Mouse (Mus musculus) brain, embryonic 18.5 days (tissue): ENCODE data around the gene Slc37a3.

ENCODE experiments used
- DNase-seq: peaks from one replicate; pipeline ENCODE4 v3.0.0-alpha.2; 2012; ENCODE audit warnings: low read depth, low spot score

The Slc37a3 gene

DNA sequence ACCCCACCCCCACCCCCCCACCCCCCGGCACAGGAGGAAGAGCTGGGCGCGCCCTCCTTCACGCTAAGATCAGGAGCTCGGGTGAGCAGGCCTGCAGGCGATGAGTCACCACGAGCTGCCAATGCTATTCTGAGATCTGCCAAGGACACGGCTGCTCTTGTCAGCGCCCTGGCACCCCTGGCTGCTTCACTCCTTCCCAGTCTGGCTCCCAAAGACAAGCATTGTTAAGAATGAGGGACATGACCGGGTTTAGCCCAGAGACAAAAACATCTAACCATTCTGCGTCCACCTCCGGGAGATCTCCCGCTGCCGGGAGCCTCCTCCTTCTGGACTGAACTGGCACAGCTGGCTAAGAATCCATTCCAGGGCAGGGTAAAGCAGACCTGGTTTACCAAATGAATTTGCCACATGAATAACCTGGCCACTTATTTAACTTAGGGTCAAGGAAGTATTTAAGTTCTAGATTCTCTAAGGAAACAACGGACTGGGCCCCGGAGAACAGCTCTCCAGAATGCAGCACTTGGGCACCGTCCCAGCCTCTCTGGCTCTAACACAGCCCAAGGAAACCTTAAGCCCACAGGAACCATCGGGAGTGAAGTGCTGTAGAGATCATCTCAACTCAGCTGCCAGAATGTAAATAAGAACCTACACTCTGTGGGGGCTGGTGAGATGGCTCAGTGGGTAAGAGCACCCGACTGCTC, 58.3 kb downstream of the Slc37a3 start:
- no peak for DNase-seq

DNA sequence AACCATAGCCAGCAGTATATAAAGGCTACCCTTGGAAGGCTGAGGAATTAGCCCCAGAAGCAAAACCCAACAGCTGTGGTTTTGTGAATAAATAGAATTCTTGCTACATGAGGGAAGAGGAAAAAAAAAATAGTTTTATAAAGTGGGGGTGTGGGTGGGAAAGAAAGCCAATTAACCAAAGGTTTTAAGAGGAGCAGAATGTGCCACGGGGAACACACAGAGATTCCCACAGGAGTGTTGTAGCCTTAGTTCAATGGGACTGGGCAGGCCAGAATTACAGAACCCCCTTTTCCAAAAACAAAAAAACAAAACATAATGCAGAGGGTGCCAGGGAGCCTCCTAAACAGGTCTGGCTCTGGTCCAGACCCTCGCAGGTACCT, 58.9 kb downstream of the Slc37a3 start:
- DNase-seq: no peak

DNA sequence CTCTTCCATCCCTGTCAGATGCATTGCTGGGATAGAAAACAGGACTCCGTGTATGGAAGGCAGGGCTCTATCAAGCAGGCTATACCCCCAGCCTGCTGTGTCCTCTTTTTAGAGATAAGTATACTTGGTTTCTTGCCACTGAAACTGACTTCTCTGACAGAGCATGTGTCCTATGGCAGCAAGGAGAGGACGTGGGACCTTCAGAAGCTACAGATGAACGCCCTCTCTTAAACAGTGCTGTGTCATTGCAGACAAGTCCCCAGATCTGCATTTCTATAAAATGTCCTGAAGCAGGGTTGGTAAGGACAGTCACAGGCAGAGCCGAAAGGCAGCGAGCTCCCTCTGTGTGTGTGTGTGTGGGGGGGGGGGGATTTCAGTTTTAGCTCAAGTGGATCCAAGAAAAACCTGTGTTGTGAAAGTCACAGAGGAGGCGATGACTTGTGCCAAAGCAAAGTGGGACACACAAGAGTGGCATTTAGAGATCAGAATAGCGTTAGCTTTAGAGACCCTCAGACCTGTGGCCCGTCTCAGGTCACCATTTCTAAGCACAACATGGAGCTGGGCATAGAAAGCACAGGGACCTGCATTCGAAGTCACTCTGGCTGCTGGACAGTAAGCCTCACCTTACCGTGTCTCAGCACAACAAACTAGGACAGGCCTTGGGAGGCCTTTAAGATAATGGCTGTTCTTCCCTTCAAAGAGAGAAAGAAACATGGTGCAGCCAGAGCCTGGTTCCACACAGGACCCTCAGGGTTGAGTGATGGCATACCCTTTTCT, 59.4 kb downstream of the Slc37a3 start:
- no peak for DNase-seq

DNA sequence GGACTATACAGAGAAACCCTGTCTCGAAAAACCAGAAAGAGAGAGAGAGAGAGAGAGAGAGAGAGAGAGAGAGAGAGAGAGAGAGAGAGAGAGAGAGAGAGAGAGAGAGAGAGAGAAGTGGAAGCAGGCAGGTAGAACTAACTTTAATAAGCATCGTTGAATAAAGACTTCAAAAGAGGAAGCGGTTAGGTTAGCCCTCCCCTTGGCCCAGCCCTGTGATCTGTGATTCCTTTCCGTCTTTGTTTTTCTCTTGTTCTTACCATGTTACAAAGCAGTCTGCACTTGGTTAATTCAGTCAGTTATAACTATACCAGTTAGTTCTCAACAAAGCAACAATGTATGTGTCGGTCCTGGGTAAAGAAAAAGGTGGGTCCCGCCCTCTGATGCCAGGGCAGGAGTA, 61.4 kb downstream of the Slc37a3 start:
- no peak for DNase-seq

DNA sequence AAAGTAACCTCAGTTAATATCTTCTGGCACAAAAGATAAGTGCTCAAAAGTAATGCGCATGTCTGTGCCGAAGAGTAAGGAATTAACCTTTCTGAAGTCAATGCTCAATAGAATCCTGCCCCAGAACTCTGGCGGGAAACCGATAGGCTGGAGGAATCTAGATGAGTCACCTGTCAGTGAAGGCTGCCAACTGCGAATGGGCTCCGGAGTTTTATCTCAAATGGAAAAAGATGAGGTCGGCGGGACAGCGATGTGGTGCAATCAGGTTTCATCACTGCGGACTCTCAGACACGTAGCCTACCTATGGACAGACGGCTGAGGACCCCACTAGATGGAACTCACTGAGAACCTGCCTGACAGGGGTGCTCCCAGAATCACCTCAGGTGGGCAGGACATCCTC, 63.0 kb downstream of the Slc37a3 start:
- no peak for DNase-seq

DNA sequence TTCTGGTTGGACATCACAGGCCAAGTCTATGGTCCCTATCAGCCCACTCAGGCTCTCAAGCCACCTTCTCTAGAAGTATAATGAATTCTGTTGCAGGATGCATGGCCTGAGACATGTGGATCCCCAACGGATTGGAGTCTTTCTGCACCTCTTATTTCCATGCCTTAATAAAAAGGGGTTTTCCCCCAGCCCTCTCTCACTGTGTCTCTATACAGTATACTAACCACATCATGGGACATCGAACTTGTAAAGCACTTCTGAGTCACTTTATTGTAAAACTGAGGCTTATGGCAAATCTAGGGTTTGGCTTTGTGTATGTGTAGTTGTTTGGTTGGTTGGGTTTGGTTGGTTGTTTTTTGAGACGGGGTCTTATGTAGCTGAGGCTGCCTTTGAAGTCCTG, 65.7 kb downstream of the Slc37a3 start:
- no peak for DNase-seq

DNA sequence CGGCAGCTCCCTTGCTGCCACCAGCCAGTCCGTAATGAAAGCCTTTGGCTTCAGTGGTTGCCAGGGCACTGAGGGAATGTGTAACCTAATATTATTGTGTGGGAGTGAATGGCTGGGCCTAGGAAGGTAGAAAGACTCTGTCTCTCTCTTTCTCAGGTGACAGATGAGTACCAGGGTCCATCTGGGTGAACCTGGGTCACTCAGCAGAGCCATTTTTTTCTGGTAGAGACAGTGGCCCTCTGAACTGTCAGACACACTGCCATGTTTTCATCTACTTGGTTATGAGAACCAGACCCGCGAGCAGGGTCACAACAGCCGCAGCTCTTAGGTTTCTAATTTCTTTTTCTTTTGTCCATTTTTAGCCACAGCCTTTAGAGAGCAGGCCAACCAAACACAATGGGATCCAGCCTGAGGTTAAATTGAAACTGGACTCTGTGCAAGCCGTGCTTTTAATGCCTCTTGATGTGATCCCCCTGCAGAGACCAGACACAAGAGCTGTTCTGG, 73.1 kb downstream of the Slc37a3 start:
- no peak for DNase-seq

DNA sequence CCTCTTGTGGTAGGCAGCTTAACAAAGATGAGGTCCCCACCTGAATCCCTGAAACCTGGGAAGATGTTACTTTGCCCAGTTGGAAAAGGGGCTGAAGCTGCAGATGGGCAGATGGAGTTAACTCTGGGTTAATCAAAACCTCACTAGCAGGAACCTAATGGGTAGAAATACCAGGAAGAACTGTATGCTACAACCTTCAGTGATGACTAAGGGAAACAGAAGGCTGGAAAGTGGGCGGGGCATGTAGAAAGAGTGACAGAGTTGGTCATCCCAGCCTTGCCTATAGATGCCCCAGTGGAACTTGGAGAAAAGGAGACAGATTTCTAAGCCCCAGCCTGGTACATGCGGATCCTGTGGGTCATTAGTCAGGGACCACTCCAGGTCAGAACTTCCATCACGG, 76.0 kb downstream of the Slc37a3 start:
- DNase-seq: no peak

DNA sequence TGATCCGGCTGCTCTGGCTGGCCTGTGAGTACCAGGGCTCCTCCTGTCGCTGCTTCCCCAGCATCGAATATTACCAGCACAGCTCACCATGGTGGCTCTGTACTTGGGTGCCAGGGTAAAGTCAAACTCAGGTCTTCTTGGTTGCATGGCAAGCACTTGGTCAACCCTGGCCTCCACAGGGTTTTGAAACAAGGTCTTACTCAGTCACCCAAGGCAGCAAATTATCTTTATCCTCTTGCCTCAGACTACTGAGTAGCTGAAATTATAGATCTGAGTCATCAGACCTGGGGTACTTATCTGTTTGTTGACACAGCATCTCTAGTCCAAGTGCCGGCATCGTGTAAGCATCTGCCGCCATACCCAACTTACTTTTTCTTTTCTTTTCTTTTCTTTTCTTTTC, 80.4 kb downstream of the Slc37a3 start:
- no peak for DNase-seq

DNA sequence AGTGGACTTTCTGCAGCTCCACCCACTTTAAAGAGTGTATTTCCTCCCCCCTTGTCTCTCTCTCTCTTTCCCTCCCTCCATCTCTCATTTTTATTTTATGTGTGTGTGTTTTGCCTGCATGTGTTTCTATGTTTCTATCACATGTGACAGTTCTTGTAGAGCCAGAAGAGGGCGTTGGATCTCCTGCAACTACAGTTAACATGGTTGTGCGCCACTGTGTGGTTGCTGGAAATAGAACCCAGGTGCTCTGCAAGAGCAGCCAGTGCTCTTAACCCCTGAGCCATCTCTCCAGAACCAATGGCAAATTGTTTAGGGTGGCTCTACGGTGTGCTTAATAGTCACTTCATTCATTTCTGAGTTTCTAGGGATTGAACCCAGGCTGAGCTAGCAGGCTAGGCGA, 81.0 kb downstream of the Slc37a3 start:
- no peak for DNase-seq

DNA sequence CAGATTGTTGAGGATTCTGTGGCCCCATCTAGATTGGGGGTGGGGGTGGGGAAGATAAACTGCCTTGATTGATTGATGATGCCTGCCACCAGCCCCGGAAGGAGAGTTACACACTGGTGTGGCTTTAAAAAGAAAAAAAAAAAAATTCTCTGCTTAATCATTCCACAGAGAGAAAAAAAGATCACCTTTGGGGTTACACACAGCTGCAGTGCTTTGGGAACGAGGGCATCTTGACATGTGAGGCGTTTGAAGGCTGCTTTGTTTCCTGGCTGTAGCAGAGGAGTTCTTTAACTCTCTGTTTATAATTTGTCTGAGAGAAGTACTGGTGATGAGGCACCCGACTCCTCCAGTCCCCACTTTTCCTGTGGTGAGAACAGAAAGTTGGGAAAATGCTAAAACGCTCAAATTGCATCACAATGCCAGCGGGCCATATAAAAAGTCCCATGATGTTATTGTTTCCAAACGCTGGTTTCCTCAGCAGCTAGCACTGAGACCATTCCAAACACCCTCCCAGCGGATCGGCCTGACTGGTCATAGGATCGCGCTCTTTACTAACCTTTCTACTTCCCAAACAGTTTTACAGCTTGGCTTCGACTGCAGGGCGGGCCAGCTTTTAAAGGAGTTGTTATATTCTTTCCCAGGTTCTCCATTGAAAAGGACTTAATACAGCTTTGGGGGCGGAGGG, 81.6 kb downstream of the Slc37a3 start:
- no peak for DNase-seq

DNA sequence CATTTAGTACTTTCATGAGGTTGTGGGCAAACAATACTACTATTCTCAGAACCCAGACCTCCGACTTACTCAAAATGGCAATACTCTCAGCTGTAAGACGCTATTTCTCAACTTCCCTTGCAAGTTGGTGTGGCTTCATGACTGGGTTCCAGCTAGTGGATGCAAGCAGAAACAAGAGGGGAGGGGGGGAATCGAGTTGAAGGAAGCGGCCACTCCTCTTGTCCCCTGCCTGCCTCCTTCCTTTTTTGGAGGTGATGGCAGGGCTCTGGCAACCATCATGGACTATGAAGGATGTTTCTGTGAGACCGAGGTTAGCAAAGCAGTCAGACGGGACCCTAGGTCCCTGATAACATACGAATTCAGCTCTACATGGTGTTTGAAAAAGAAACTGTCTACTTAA, 87.8 kb downstream of the Slc37a3 start:
- no peak for DNase-seq

DNA sequence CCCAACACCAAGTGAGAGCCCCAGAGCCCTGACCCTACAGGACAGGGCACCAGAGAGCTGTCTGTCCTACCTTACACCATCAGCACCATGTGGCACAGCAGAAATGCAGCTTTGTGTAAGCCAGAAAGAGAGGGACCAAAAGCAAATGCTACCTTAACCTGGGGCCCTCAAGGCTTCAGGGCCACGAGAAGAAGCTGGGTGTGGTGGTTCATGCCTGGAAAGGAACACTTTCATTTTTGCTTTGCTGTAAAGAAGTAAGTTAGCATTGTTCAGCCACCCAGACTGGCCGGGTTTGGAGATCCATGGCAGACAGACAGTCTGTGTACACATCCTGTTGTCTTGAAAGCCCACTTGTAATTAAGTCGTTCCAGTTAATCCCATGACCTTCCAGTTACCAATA, 89.7 kb downstream of the Slc37a3 start:
- no peak for DNase-seq

DNA sequence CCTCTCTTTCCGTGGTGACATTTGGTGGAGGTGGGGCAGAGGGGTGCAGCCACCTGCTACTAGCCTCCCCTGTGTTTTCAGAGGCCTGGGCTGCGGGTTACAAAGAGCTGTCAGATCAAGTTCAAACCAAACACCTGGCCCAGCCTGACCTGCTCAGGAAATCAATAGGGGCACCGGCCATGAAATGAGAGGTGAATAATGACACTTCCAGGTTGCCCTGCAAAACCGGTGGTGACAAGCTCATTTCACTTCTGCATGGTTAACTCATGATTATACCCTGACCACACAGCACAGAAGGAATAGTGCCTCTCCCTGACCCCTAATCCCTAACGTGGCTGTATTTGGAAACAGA, 90.8 kb downstream of the Slc37a3 start:
- no peak for DNase-seq

DNA sequence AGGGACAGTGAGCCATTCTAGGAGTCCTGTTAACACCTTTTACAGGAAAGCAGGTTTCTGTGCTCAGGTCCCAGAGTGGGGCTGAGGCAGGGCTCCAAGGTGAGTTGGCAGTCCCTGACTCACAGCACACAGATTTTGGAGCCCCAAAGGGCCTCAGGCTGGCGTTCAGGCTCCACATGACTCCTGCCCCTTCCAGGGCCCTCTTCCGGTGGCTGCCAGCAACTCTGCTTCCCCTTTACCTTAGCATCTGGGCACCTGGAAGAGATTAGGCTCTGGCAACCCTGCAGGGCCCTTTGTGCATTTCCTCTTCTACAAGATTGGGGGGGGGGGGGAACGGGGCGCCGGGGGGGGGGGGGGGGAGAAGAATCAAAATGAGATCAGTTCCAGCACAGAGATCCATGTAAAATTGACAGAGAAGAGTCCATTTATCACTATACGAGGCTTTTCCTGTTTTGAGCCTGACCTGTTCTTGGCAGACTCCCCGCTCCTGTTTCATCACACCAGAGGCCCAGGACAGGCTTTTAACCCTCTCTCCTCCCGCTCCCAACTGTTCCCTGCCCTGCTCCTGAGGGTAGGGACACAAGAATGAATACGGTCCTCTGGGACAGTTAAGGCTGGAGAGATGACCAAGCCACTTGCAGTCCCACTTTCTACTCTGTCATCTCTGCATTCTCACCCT, 91.3 kb downstream of the Slc37a3 start:
- no peak for DNase-seq

DNA sequence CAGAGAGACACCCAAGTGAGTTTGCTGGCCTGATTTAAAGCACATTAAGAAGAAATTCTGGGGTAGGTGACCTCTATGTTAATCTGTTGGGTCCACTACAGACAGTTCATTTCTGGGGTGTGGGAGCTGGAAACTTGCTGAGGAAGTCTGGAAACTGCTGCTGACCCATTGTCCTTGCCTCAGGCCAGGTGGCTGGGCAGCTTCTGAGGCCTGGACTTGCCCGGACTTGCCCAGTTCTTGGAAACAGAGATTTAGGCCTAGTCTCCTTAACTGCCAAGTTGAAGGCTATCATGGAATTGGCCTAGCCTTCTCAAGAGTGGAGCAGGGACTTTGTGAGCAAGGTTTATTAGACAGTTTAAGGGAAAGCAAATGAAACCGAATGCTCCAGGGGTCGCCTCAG, 92.6 kb downstream of the Slc37a3 start:
- no peak for DNase-seq
